Mouse (Mus musculus): ENCODE results near the gene Gm13283. TPM values are rescaled to one million over a fixed set of nuclear protein-coding genes. Genes with fewer than 3 reads are reported as not detected.
"Not testable (repeated sequence)": the region's sequence is repeated elsewhere in the genome, so short reads cannot be mapped to it uniquely, and the experiment has no call there.

The Gm13283 gene
- polyA plus RNA-seq, 1 experiment from 2014 or later, result 0.30 TPM

GRCm38 (mm10) chr4:88757628-88758031, 2.3 kb upstream of the Gm13283 start:
- H3K4me2 ChIP-seq (replicated peaks; ENCODE audit: low read depth, low read length), result peak overlapping the region; percentile 69
- ATAC-seq (ENCODE audit: low FRiP score, low TSS enrichment), result peak; percentile 100
- not testable (repeated sequence) for H3K4me1 ChIP-seq (ENCODE audit: control insufficient read depth, insufficient read depth, low read length); H3K36me3 ChIP-seq (ENCODE audit: control insufficient read depth, insufficient read depth, low read length); H3K27me3 ChIP-seq (ENCODE audit: control insufficient read depth, insufficient read depth, low read length); H3K9me3 ChIP-seq (ENCODE audit: control insufficient read depth, low read length)
- peak overlapping the region; percentile 41 for H3K4me3 ChIP-seq (ENCODE audit: low read length)
- WGBS, result 1% methylated on average over 15 of the region's 21 CpGs
- peak overlapping the region; percentile 62 for H3K9ac ChIP-seq (ENCODE audit: low read depth, low read length)
- peak overlapping the region; percentile 93 for H3K27ac ChIP-seq (ENCODE audit: low read depth, low read length)

- H3K4me2 ChIP-seq (replicated peaks; ENCODE audit: low read depth, low read length); H3K36me3 ChIP-seq (ENCODE audit: control insufficient read depth, insufficient read depth, low read length); H3K9ac ChIP-seq (ENCODE audit: low read depth, low read length); H3K4me3 ChIP-seq (ENCODE audit: low read length); H3K27me3 ChIP-seq (ENCODE audit: control insufficient read depth, insufficient read depth, low read length); H3K9me3 ChIP-seq (ENCODE audit: control insufficient read depth, low read length); ATAC-seq (ENCODE audit: low FRiP score, low TSS enrichment); H3K4me1 ChIP-seq (ENCODE audit: control insufficient read depth, insufficient read depth, low read length); H3K27ac ChIP-seq (ENCODE audit: low read depth, low read length): not testable (repeated sequence)
- 93% methylated on average over 8 of the region's 9 CpGs for WGBS
Measured at GRCm38 (mm10) chr4:88758751-88759150, 1.2 kb upstream of the Gm13283 start.

- not testable (repeated sequence) for H3K9ac ChIP-seq (ENCODE audit: low read depth, low read length); ATAC-seq (ENCODE audit: low FRiP score, low TSS enrichment); H3K27me3 ChIP-seq (ENCODE audit: control insufficient read depth, insufficient read depth, low read length); H3K9me3 ChIP-seq (ENCODE audit: control insufficient read depth, low read length); H3K36me3 ChIP-seq (ENCODE audit: control insufficient read depth, insufficient read depth, low read length); H3K27ac ChIP-seq (ENCODE audit: low read depth, low read length); H3K4me1 ChIP-seq (ENCODE audit: control insufficient read depth, insufficient read depth, low read length)
- WGBS, result 0% methylated on average over 23 of the region's 28 CpGs
- Histone ChIP-seq H3K4me2 (replicated peaks; ENCODE audit: low read depth, low read length) (peak overlapping the region; percentile 24; the same call in 1 of the 2 replicates), H3K4me3 (ENCODE audit: low read length) (peak overlapping the region; percentile 17; the same call in 1 of the 2 replicates)
Measured at GRCm38 (mm10) chr4:88760431-88760830, 512 bp downstream of the Gm13283 start.

- not testable (repeated sequence) for ATAC-seq (ENCODE audit: low FRiP score, low TSS enrichment); H3K4me3 ChIP-seq (ENCODE audit: low read length); H3K4me1 ChIP-seq (ENCODE audit: control insufficient read depth, insufficient read depth, low read length); H3K27ac ChIP-seq (ENCODE audit: low read depth, low read length); H3K9ac ChIP-seq (ENCODE audit: low read depth, low read length); H3K27me3 ChIP-seq (ENCODE audit: control insufficient read depth, insufficient read depth, low read length); H3K4me2 ChIP-seq (replicated peaks; ENCODE audit: low read depth, low read length); H3K36me3 ChIP-seq (ENCODE audit: control insufficient read depth, insufficient read depth, low read length); H3K9me3 ChIP-seq (ENCODE audit: control insufficient read depth, low read length)
- 70% methylated on average over 6 of the region's 8 CpGs for WGBS
Measured at GRCm38 (mm10) chr4:88761776-88762175, 1.9 kb downstream of the Gm13283 start.

GRCm38 (mm10) chr4:88762341-88762740, 2.4 kb downstream of the Gm13283 start:
- not testable (repeated sequence) for H3K36me3 ChIP-seq (ENCODE audit: control insufficient read depth, insufficient read depth, low read length); H3K27me3 ChIP-seq (ENCODE audit: control insufficient read depth, insufficient read depth, low read length); H3K4me1 ChIP-seq (ENCODE audit: control insufficient read depth, insufficient read depth, low read length); H3K9ac ChIP-seq (ENCODE audit: low read depth, low read length); H3K4me2 ChIP-seq (replicated peaks; ENCODE audit: low read depth, low read length); H3K4me3 ChIP-seq (ENCODE audit: low read length); ATAC-seq (ENCODE audit: low FRiP score, low TSS enrichment); H3K27ac ChIP-seq (ENCODE audit: low read depth, low read length); H3K9me3 ChIP-seq (ENCODE audit: control insufficient read depth, low read length)
- 60% methylated on average over 7 of the region's 9 CpGs for WGBS

- H3K27ac ChIP-seq (ENCODE audit: low read depth, low read length); H3K27me3 ChIP-seq (ENCODE audit: control insufficient read depth, insufficient read depth, low read length); ATAC-seq (ENCODE audit: low FRiP score, low TSS enrichment); H3K4me1 ChIP-seq (ENCODE audit: control insufficient read depth, insufficient read depth, low read length); H3K36me3 ChIP-seq (ENCODE audit: control insufficient read depth, insufficient read depth, low read length); H3K9me3 ChIP-seq (ENCODE audit: control insufficient read depth, low read length); H3K9ac ChIP-seq (ENCODE audit: low read depth, low read length): not testable (repeated sequence)
- 3% methylated on average over 20 of the region's 42 CpGs for WGBS
- Histone ChIP-seq H3K4me2 (replicated peaks; ENCODE audit: low read depth, low read length) (peak overlapping the region; percentile 22), H3K4me3 (ENCODE audit: low read length) (peak overlapping the region; percentile 20)
Measured at GRCm38 (mm10) chr4:88763384-88764018, 3.6 kb downstream of the Gm13283 start.

- WGBS, result no CpG with 5 or more reads among the region's 32 CpGs
Measured at GRCm38 (mm10) chr4:88773534-88773933, 13.6 kb downstream of the Gm13283 start, which contains the start of gene Gm13290. TSS of gene Gm13290 (plus strand) at chr4:88773834.

GRCm38 (mm10) chr4:88776622-88777021, 16.7 kb downstream of the Gm13283 start, which contains the start of gene Gm13289:
TSS of gene Gm13289 (plus strand) at chr4:88776922.
- ATAC-seq (ENCODE audit: low FRiP score, low TSS enrichment); H3K4me3 ChIP-seq (ENCODE audit: low read length); H3K27me3 ChIP-seq (ENCODE audit: control insufficient read depth, insufficient read depth, low read length); H3K27ac ChIP-seq (ENCODE audit: low read depth, low read length); H3K4me1 ChIP-seq (ENCODE audit: control insufficient read depth, insufficient read depth, low read length); H3K36me3 ChIP-seq (ENCODE audit: control insufficient read depth, insufficient read depth, low read length); H3K9me3 ChIP-seq (ENCODE audit: control insufficient read depth, low read length); H3K9ac ChIP-seq (ENCODE audit: low read depth, low read length); H3K4me2 ChIP-seq (replicated peaks; ENCODE audit: low read depth, low read length): not testable (repeated sequence)
- WGBS, result no CpG with 5 or more reads among the region's 29 CpGs

More at GRCm38 (mm10) chr4:88773534-88773933, 13.6 kb downstream of the Gm13283 start, which contains the start of gene Gm13290:
- ATAC-seq (ENCODE audit: low FRiP score, low TSS enrichment); H3K27ac ChIP-seq (ENCODE audit: low read depth, low read length); H3K4me2 ChIP-seq (replicated peaks; ENCODE audit: low read depth, low read length); H3K27me3 ChIP-seq (ENCODE audit: control insufficient read depth, insufficient read depth, low read length); H3K4me1 ChIP-seq (ENCODE audit: control insufficient read depth, insufficient read depth, low read length); H3K9ac ChIP-seq (ENCODE audit: low read depth, low read length); H3K4me3 ChIP-seq (ENCODE audit: low read length); H3K36me3 ChIP-seq (ENCODE audit: control insufficient read depth, insufficient read depth, low read length); H3K9me3 ChIP-seq (ENCODE audit: control insufficient read depth, low read length): not testable (repeated sequence)

- no CpG with 5 or more reads among the region's 29 CpGs for WGBS
- H3K36me3 ChIP-seq (ENCODE audit: control insufficient read depth, insufficient read depth, low read length); H3K9me3 ChIP-seq (ENCODE audit: control insufficient read depth, low read length); H3K4me1 ChIP-seq (ENCODE audit: control insufficient read depth, insufficient read depth, low read length); H3K9ac ChIP-seq (ENCODE audit: low read depth, low read length); H3K27ac ChIP-seq (ENCODE audit: low read depth, low read length); H3K27me3 ChIP-seq (ENCODE audit: control insufficient read depth, insufficient read depth, low read length); H3K4me2 ChIP-seq (replicated peaks; ENCODE audit: low read depth, low read length); H3K4me3 ChIP-seq (ENCODE audit: low read length); ATAC-seq (ENCODE audit: low FRiP score, low TSS enrichment): not testable (repeated sequence)
Measured at GRCm38 (mm10) chr4:88779550-88779949, 19.6 kb downstream of the Gm13283 start, which contains the start of gene Gm13272. TSS of gene Gm13272 (plus strand) at chr4:88779850.
